Mouse (Mus musculus) heart, postnatal 4 days (tissue): ENCODE measurements at regions not wholly inside any gene's neighbourhood (a gene's known extent, or its start where the extent isn't known, plus 50 kb on each side); places are given as distances from the start of the nearest gene placed in this dataset.

Source experiments
- DNase-seq: peaks from one replicate; pipeline ENCODE4 v3.0.0; 2021

GRCm38 (mm10) chr4:124149771-124150451, 232.1 kb upstream of the 4930535I16Rik start:
- no peak for DNase-seq

GRCm38 (mm10) chr4:124149037-124149436, 231.2 kb upstream of the 4930535I16Rik start:
- no peak for DNase-seq

- no peak for DNase-seq
Observed at GRCm38 (mm10) chr4:124147276-124147675, 229.5 kb upstream of the 4930535I16Rik start.

GRCm38 (mm10) chr4:124146135-124146534, 228.3 kb upstream of the 4930535I16Rik start:
- DNase-seq = no peak

- DNase-seq = no peak
Observed at GRCm38 (mm10) chr4:124143630-124144029, 225.8 kb upstream of the 4930535I16Rik start.

GRCm38 (mm10) chr4:124143226-124143625, 225.4 kb upstream of the 4930535I16Rik start:
- DNase-seq = no peak

GRCm38 (mm10) chr4:124142083-124142482, 224.3 kb upstream of the 4930535I16Rik start:
- peak; percentile 89 for DNase-seq

GRCm38 (mm10) chr4:124135165-124135470, 217.3 kb upstream of the 4930535I16Rik start:
- DNase-seq = peak; percentile 56

- no peak for DNase-seq
Observed at GRCm38 (mm10) chr4:124134341-124135164, 216.7 kb upstream of the 4930535I16Rik start.

- no peak for DNase-seq
Observed at GRCm38 (mm10) chr4:124130946-124131345, 213.1 kb upstream of the 4930535I16Rik start.

GRCm38 (mm10) chr4:124126258-124126657, 208.4 kb upstream of the 4930535I16Rik start:
- DNase-seq = no peak

- DNase-seq = no peak
Observed at GRCm38 (mm10) chr4:124120334-124120733, 202.5 kb upstream of the 4930535I16Rik start.

GRCm38 (mm10) chr4:124113856-124114345, 196.1 kb upstream of the 4930535I16Rik start:
- DNase-seq = peak; percentile 9

GRCm38 (mm10) chr4:124110705-124111104, 192.9 kb upstream of the 4930535I16Rik start:
- no peak for DNase-seq

GRCm38 (mm10) chr4:124109371-124109770, 191.5 kb upstream of the 4930535I16Rik start:
- DNase-seq = no peak

- peak; percentile 21 for DNase-seq
Observed at GRCm38 (mm10) chr4:124102684-124103083, 184.9 kb upstream of the 4930535I16Rik start.

- no peak for DNase-seq
Observed at GRCm38 (mm10) chr4:124086801-124087200, 169.0 kb upstream of the 4930535I16Rik start.

- DNase-seq = no peak
Observed at GRCm38 (mm10) chr4:124086254-124086653, 168.4 kb upstream of the 4930535I16Rik start.

GRCm38 (mm10) chr4:124079603-124080002, 161.8 kb upstream of the 4930535I16Rik start:
- no peak for DNase-seq

GRCm38 (mm10) chr4:124075551-124075950, 157.7 kb upstream of the 4930535I16Rik start:
- DNase-seq = no peak

GRCm38 (mm10) chr4:124073646-124074045, 155.8 kb upstream of the 4930535I16Rik start:
- no peak for DNase-seq

- no peak for DNase-seq
Observed at GRCm38 (mm10) chr4:124064601-124065000, 146.8 kb upstream of the 4930535I16Rik start.

GRCm38 (mm10) chr4:124063269-124064100, 145.7 kb upstream of the 4930535I16Rik start:
- no peak for DNase-seq
